14 mouse cellular contexts compared by ENCODE assay signal in genomic region chr3:55756602-55757190, GRCm38 (mm10). TPM values are rescaled to one million over a fixed set of nuclear protein-coding genes. Genes with fewer than 3 reads are reported as not detected.
DNase-seq lines count a peak whose midpoint lies in the region; ATAC-seq and TF ChIP-seq lines count a peak whose summit lies in the region.
"Had no signal": no experiment of that assay in that cellular context is flagged by ENCODE, and none has a peak within 500 bp of the region (broad histone marks: within the 10 kb centered on the region; RNA-seq: fewer than 3 reads in every experiment).

No protein-coding gene starts in this region.

- no peak for TF ChIP-seq POLR2A in olfactory bulb, adult 2 months (IDR thresholded peaks at IDR 0.05; ENCODE audit: insufficient read depth, low read depth, low read length)

- DNase-seq in lung, postnatal 0 days (ENCODE audit: low spot score), result peak; percentile 11
- no peak for DNase-seq in lung, postnatal 10 days
- DNase-seq in forebrain, embryonic 14.5 days (ENCODE audit: low spot score), result peak; percentile 75
- no peak for DNase-seq in cerebellum, adult 11-12 months
- no peak for DNase-seq in B cell, adult 2 months
- DNase-seq: adrenal gland, postnatal 36 days; cerebellum, adult 8-10 months had no signal

- H3K4me1 ChIP-seq in lung, postnatal 0 days (ENCODE audit: insufficient read depth, low read depth, low read length), result no peaks in the 10 kb centered on the region; the same call in 1 of the 2 replicates
- H3K4me1 ChIP-seq in forebrain, embryonic 14.5 days (ENCODE audit: control insufficient read depth, insufficient read depth, low read length), result peaks cover 20% of the 10 kb centered on the region
- H3K4me1 ChIP-seq in limb, embryonic 12.5 days (replicated peaks), result peaks cover 23% of the 10 kb centered on the region
- H3K4me1 ChIP-seq in olfactory bulb, adult 2 months (ENCODE audit: control insufficient read depth, insufficient read depth, low read length), result peaks cover 15% of the 10 kb centered on the region

- TF ChIP-seq CTCF in lung, postnatal 0 days (IDR thresholded peaks at IDR 0.05), result no peak
- no peak for TF ChIP-seq CTCF in olfactory bulb, adult 2 months (IDR thresholded peaks at IDR 0.05; ENCODE audit: insufficient read depth, low read depth, low read length)

- ATAC-seq in lung, postnatal 0 days, result no peak
- ATAC-seq in forebrain, embryonic 14.5 days, result peak; percentile 79
- ATAC-seq in limb, embryonic 12.5 days (ENCODE audit: insufficient number of reproducible peaks, insufficient read depth, low FRiP score, low TSS enrichment, low read depth), result no peak
- ATAC-seq in cerebellum, adult (ENCODE audit: insufficient number of reproducible peaks, low FRiP score, low TSS enrichment), result no peak

- H3K4me3 ChIP-seq in lung, postnatal 0 days (ENCODE audit: low read depth, low read length), result no peak overlapping the region
- no peak overlapping the region for H3K4me3 ChIP-seq in forebrain, embryonic 14.5 days (ENCODE audit: low read depth, low read length)
- no peak overlapping the region for H3K4me3 ChIP-seq in limb, embryonic 12.5 days (replicated peaks)
- H3K4me3 ChIP-seq in olfactory bulb, adult 2 months (ENCODE audit: insufficient read depth, low read depth, low read length), result no peak overlapping the region
- H3K4me3 ChIP-seq: erythroblast, embryonic 14.5 days had no signal

- no peak overlapping the region for H3K4me2 ChIP-seq in lung, postnatal 0 days (replicated peaks; ENCODE audit: low read depth, low read length)
- H3K4me2 ChIP-seq in forebrain, embryonic 14.5 days (ENCODE audit: low read length), result no peak overlapping the region
- 0 out of 2 replicates have a peak overlapping the region, but pooled peaks have one; percentile 21 for H3K4me2 ChIP-seq in limb, embryonic 12.5 days

- H3K36me3 ChIP-seq in lung, postnatal 0 days (ENCODE audit: insufficient read depth, low read length), result no peaks in the 10 kb centered on the region
- H3K36me3 ChIP-seq in forebrain, embryonic 14.5 days (ENCODE audit: control insufficient read depth, insufficient read depth, low read length), result no peaks in the 10 kb centered on the region
- H3K36me3 ChIP-seq in limb, embryonic 12.5 days, result no peaks in the 10 kb centered on the region

- 70% methylated on average over 11 of the region's 11 CpGs for WGBS in lung, postnatal 0 days
- WGBS in forebrain, embryonic 14.5 days, result 5% methylated on average over 11 of the region's 11 CpGs
- WGBS in limb, embryonic 12.5 days, result 58% methylated on average over 11 of the region's 11 CpGs
- WGBS in olfactory bulb, adult 2 months, result 57% methylated on average over 11 of the region's 11 CpGs

- H3K9me3 ChIP-seq in lung, postnatal 0 days (ENCODE audit: low read length), result no peaks in the 10 kb centered on the region
- no peaks in the 10 kb centered on the region for H3K9me3 ChIP-seq in forebrain, embryonic 14.5 days (replicated peaks; ENCODE audit: control insufficient read depth, low read length)
- H3K9me3 ChIP-seq in limb, embryonic 12.5 days, result no peaks in the 10 kb centered on the region

- H3K27me3 ChIP-seq in lung, postnatal 0 days (replicated peaks; ENCODE audit: insufficient read depth, low read length), result no peaks in the 10 kb centered on the region
- H3K27me3 ChIP-seq in forebrain, embryonic 14.5 days (replicated peaks; ENCODE audit: control insufficient read depth, insufficient read depth, low read length), result peaks cover 25% of the 10 kb centered on the region
- no peaks in the 10 kb centered on the region for H3K27me3 ChIP-seq in limb, embryonic 12.5 days
- H3K27me3 ChIP-seq: CH12.LX had no signal

- no peak overlapping the region for H3K27ac ChIP-seq in lung, postnatal 0 days (ENCODE audit: low read length)
- H3K27ac ChIP-seq in forebrain, embryonic 14.5 days (ENCODE audit: low read depth, low read length), result 0 out of 2 replicates have a peak overlapping the region, but pooled peaks have one; percentile 10
- H3K27ac ChIP-seq in limb, embryonic 12.5 days, result 0 out of 2 replicates have a peak overlapping the region, but pooled peaks have one; percentile 42
- H3K27ac ChIP-seq in olfactory bulb, adult 2 months (ENCODE audit: insufficient read depth, low read depth, low read length), result peak overlapping the region; percentile 90
- H3K27ac ChIP-seq: kidney, postnatal 0 days; liver, embryonic 14.5 days had no signal

- H3K9ac ChIP-seq in lung, postnatal 0 days (replicated peaks; ENCODE audit: low read depth), result no peak overlapping the region
- no peak overlapping the region for H3K9ac ChIP-seq in forebrain, embryonic 14.5 days (ENCODE audit: low read length)
- H3K9ac ChIP-seq in limb, embryonic 12.5 days (replicated peaks), result no peak overlapping the region
- H3K9ac ChIP-seq: liver, embryonic 14.5 days had no signal

- no peak for TF ChIP-seq EP300 in lung, postnatal 0 days (IDR thresholded peaks at IDR 0.05)

RNA-seq across cellular contexts. Expression of gene Mab21l1, which starts 25.6 kb away (rescaled TPM):
- polyA plus RNA-seq in lung, postnatal 0 days (2015; fragmentation: Nextera tagmentation; extraction: Ambion mirVana), result 0.24 TPM in 1 of 2 replicates, not detected in the other
- 18.2 and 20.6 TPM in 2 replicates for polyA plus RNA-seq in forebrain, embryonic 14.5 days (2014; fragmentation: Nextera tagmentation; extraction: Ambion mirVana)
- polyA plus RNA-seq in limb, embryonic 12.5 days (2016; fragmentation: Nextera tagmentation; extraction: Ambion mirVana), result 72.6 and 89.1 TPM in 2 replicates
- polyA plus RNA-seq in olfactory bulb, adult 2 months (2012; ENCODE audit: insufficient read depth, insufficient read length, low replicate concordance, missing spikeins), result not detected in 2 replicates
- polyA plus RNA-seq: erythroblast, embryonic 14.5 days had no signal

Comparison
In these comparisons a context has a peak if more than half of its experiments do, and no peak if none do; other contexts are left out.
1. DNase-seq: peak in lung, postnatal 0 days (single experiment) and forebrain, embryonic 14.5 days (single experiment); none in lung, postnatal 10 days (single experiment), cerebellum, adult 11-12 months (single experiment) and B cell, adult 2 months (0 of 2).
2. RNA of gene Mab21l1, which starts 25.6 kb away (polyA plus RNA-seq): 72.6 to 89.1 TPM in limb, embryonic 12.5 days and 18.2 to 20.6 TPM in forebrain, embryonic 14.5 days; 0.24 TPM in lung, postnatal 0 days and not detected in olfactory bulb, adult 2 months; every median in the first group is over 10 times any median in the second.